Mouse (Mus musculus) stomach, embryonic 16.5 days (tissue): ENCODE measurements around the gene Mfsd4b1. TPM values are rescaled to one million over a fixed set of nuclear protein-coding genes. Genes with fewer than 3 reads are reported as not detected.

Experiments
- ATAC-seq: fragments of 200-750 bp; cut with Nextera tagmentation; 2 replicates; pipeline ENCODE4 v1.8.0; 2017; ENCODE audit warnings: moderate number of reproducible peaks, moderate TSS enrichment; ENCODE audit not compliant: insufficient read depth, low FRiP score
- H3K27ac ChIP-seq: fragments of 300-500 bp; sonication (generic); 2 replicates; pipeline ENCODE4 v1.5.1; 2014; ENCODE audit warnings: low read length
- H3K27me3 ChIP-seq: fragments of 300-500 bp; sonication (generic); 2 replicates; pipeline ENCODE4 v1.6.1; 2014; ENCODE audit warnings: low read length, control low read depth, mixed read lengths; ENCODE audit not compliant: control insufficient read depth, insufficient read depth
- H3K36me3 ChIP-seq: fragments of 300-500 bp; sonication (generic); 2 replicates; pipeline ENCODE4 v1.6.1; 2014; ENCODE audit warnings: low read length; ENCODE audit not compliant: control insufficient read depth, insufficient read depth
- H3K4me1 ChIP-seq: fragments of 300-500 bp; sonication (generic); 2 replicates; pipeline ENCODE4 v1.6.1; 2014; ENCODE audit warnings: low read length, control low read depth, mixed read lengths; ENCODE audit not compliant: control insufficient read depth, insufficient read depth
- H3K4me2 ChIP-seq: fragments of 300-500 bp; sonication (generic); 2 replicates; pipeline ENCODE4 v1.6.1; 2014; ENCODE audit warnings: low read depth, low read length, mixed read lengths
- H3K4me3 ChIP-seq: fragments of 300-500 bp; sonication (generic); replicated peaks from 2 replicates; pipeline ENCODE4 v1.5.1; 2014; ENCODE audit warnings: mild to moderate bottlenecking, low read length
- H3K9ac ChIP-seq: fragments of 300-500 bp; sonication (generic); 2 replicates; pipeline ENCODE4 v1.6.1; 2014; ENCODE audit warnings: low read length
- H3K9me3 ChIP-seq: fragments of 300-500 bp; sonication (generic); replicated peaks from 2 replicates; pipeline ENCODE4 v1.6.1; 2016; ENCODE audit warnings: low read length, control low read depth; ENCODE audit not compliant: control insufficient read depth
- WGBS: fragments of 180-500 bp; shearing (Covaris S2); extraction: QIAGEN DNeasy Blood & Tissue Kit; methylation state at CpG from one replicate; pipeline ENCODE4 v1.1.7; 2014; 5-methylcytosine and 5-hydroxymethylcytosine counted together
- polyA plus RNA-seq: library from polyadenylated mRNA; unstranded; fragments of >200 nt; fragmentation: Nextera tagmentation; extraction: Ambion mirVana; gene quantifications from 2 replicates; pipeline ENCODE4 v1.2.1, GENCODE M21; 2015

The Mfsd4b1 gene
- 0.17 and 0.21 TPM in 2 replicates for polyA plus RNA-seq

GRCm38 (mm10) chr10:40024554-40025428 is at the start of gene Mfsd4b1:
Mfsd4b1 (minus strand) TSS chr10:40025268.
- H3K4me3 ChIP-seq: peak within 1 kb of the TSS; percentile 64
- peak within 1 kb of the TSS; percentile 79 for H3K9ac ChIP-seq
- WGBS: 1% methylated on average over 46 of the region's 46 CpGs
- H3K27me3 ChIP-seq: no peaks in the 10 kb centered on the region; the same call in 1 of the 2 replicates
- no peaks in the 10 kb centered on the region for H3K36me3 ChIP-seq
- peak; percentile 94 for ATAC-seq
- 0 out of 2 replicates have a peak, but pooled peaks cover 4% of the 10 kb centered on the region for H3K9me3 ChIP-seq
- peaks cover 7% of the 10 kb centered on the region for H3K4me1 ChIP-seq
- H3K27ac ChIP-seq: no peak within 1 kb of the TSS; the same call in 1 of the 2 replicates
- peak within 1 kb of the TSS; percentile 99 for H3K4me2 ChIP-seq

- peak; percentile 38 for ATAC-seq
Measured at GRCm38 (mm10) chr10:40073608-40074007, 48.5 kb upstream of the Mfsd4b1 start.

GRCm38 (mm10) chr10:40070684-40071083 is 45.6 kb upstream of the Mfsd4b1 start:
- ATAC-seq: no peak
- H3K4me1 ChIP-seq: peaks cover 5% of the 10 kb centered on the region
- WGBS: 77% methylated on average over 9 of the region's 9 CpGs
- no peak overlapping the region for H3K4me3 ChIP-seq
- no peaks in the 10 kb centered on the region for H3K27me3 ChIP-seq
- no peak overlapping the region for H3K4me2 ChIP-seq
- no peaks in the 10 kb centered on the region for H3K9me3 ChIP-seq
- H3K36me3 ChIP-seq: no peaks in the 10 kb centered on the region
- H3K9ac ChIP-seq: no peak overlapping the region
- no peak overlapping the region for H3K27ac ChIP-seq

More at GRCm38 (mm10) chr10:40073608-40074007, 48.5 kb upstream of the Mfsd4b1 start:
- Histone ChIP-seq H3K9ac (no peak overlapping the region), H3K27ac (no peak overlapping the region), H3K4me3 (no peak overlapping the region), H3K36me3 (no peaks in the 10 kb centered on the region), H3K27me3 (no peaks in the 10 kb centered on the region), H3K4me2 (no peak overlapping the region), H3K4me1 (peaks cover 8% of the 10 kb centered on the region), H3K9me3 (no peaks in the 10 kb centered on the region)
- 46% methylated on average over 6 of the region's 6 CpGs for whole genome bisulfite sequencing

GRCm38 (mm10) chr10:40069270-40069669 is 44.2 kb upstream of the Mfsd4b1 start:
- no peak overlapping the region for H3K4me3 ChIP-seq
- no peaks in the 10 kb centered on the region for H3K27me3 ChIP-seq
- peaks cover 5% of the 10 kb centered on the region for H3K4me1 ChIP-seq
- ATAC-seq: no peak
- no peak overlapping the region for H3K4me2 ChIP-seq
- H3K36me3 ChIP-seq: no peaks in the 10 kb centered on the region
- 29% methylated on average over 4 of the region's 4 CpGs for WGBS
- H3K9me3 ChIP-seq: no peaks in the 10 kb centered on the region
- H3K9ac ChIP-seq: no peak overlapping the region
- no peak overlapping the region for H3K27ac ChIP-seq

GRCm38 (mm10) chr10:40068595-40068994 is 43.5 kb upstream of the Mfsd4b1 start:
- peaks cover 5% of the 10 kb centered on the region for H3K4me1 ChIP-seq
- no peaks in the 10 kb centered on the region for H3K27me3 ChIP-seq
- no peaks in the 10 kb centered on the region for H3K9me3 ChIP-seq
- 63% methylated on average over 10 of the region's 10 CpGs for WGBS
- H3K4me3 ChIP-seq: no peak overlapping the region
- H3K27ac ChIP-seq: no peak overlapping the region
- ATAC-seq: no peak
- H3K36me3 ChIP-seq: no peaks in the 10 kb centered on the region
- H3K9ac ChIP-seq: no peak overlapping the region
- H3K4me2 ChIP-seq: no peak overlapping the region

- Histone ChIP-seq H3K27me3 (no peaks in the 10 kb centered on the region), H3K9me3 (no peaks in the 10 kb centered on the region), H3K4me3 (no peak overlapping the region), H3K27ac (no peak overlapping the region), H3K36me3 (no peaks in the 10 kb centered on the region), H3K9ac (no peak overlapping the region), H3K4me2 (no peak overlapping the region), H3K4me1 (peaks cover 5% of the 10 kb centered on the region)
- no peak for ATAC-seq
- 60% methylated on average over 1 of the region's 1 CpGs for WGBS
Measured at GRCm38 (mm10) chr10:40067529-40067928, 42.5 kb upstream of the Mfsd4b1 start.

GRCm38 (mm10) chr10:40067071-40067470 is 42.0 kb upstream of the Mfsd4b1 start:
- no peaks in the 10 kb centered on the region for H3K9me3 ChIP-seq
- no peak overlapping the region for H3K9ac ChIP-seq
- no peak for ATAC-seq
- no peak overlapping the region for H3K4me3 ChIP-seq
- no peak overlapping the region for H3K4me2 ChIP-seq
- peaks cover 5% of the 10 kb centered on the region for H3K4me1 ChIP-seq
- WGBS: 33% methylated on average over 1 of the region's 1 CpGs
- H3K36me3 ChIP-seq: no peaks in the 10 kb centered on the region
- H3K27me3 ChIP-seq: no peaks in the 10 kb centered on the region
- H3K27ac ChIP-seq: no peak overlapping the region

- H3K9ac ChIP-seq: no peak overlapping the region
- WGBS: 72% methylated on average over 3 of the region's 3 CpGs
- H3K4me2 ChIP-seq: no peak overlapping the region
- H3K27me3 ChIP-seq: no peaks in the 10 kb centered on the region
- H3K27ac ChIP-seq: no peak overlapping the region
- no peaks in the 10 kb centered on the region for H3K36me3 ChIP-seq
- H3K9me3 ChIP-seq: no peaks in the 10 kb centered on the region
- no peak overlapping the region for H3K4me3 ChIP-seq
- peaks cover 5% of the 10 kb centered on the region for H3K4me1 ChIP-seq
- no peak for ATAC-seq
Measured at GRCm38 (mm10) chr10:40065357-40065756, 40.3 kb upstream of the Mfsd4b1 start.

- H3K4me2 ChIP-seq: peak overlapping the region; percentile 7; the same call in 1 of the 2 replicates
- H3K9me3 ChIP-seq: no peaks in the 10 kb centered on the region
- 28% methylated on average over 5 of the region's 5 CpGs for whole genome bisulfite sequencing
- no peaks in the 10 kb centered on the region for H3K27me3 ChIP-seq
- H3K27ac ChIP-seq: peak overlapping the region; percentile 7; the same call in 1 of the 2 replicates
- no peaks in the 10 kb centered on the region for H3K36me3 ChIP-seq
- ATAC-seq: no peak
- H3K9ac ChIP-seq: no peak overlapping the region
- H3K4me1 ChIP-seq: no peaks in the 10 kb centered on the region
- no peak overlapping the region for H3K4me3 ChIP-seq
Measured at GRCm38 (mm10) chr10:40063291-40063890, 38.3 kb upstream of the Mfsd4b1 start.
